Mouse (Mus musculus): ENCODE measurements at regions not wholly inside any gene's neighbourhood (a gene's known extent, or its start where the extent isn't known, plus 50 kb on each side); places are given as distances from the start of the nearest gene placed in this dataset.

GRCm38 (mm10) chr4:125439856-125440255 is 50.6 kb upstream of the Grik3 start:
- no peak for DNase-seq

GRCm38 (mm10) chr4:125437161-125437822 is 53.2 kb upstream of the Grik3 start:
- DNase-seq = no peak

- no peak for DNase-seq
Observed at GRCm38 (mm10) chr4:125433511-125433910, 57.0 kb upstream of the Grik3 start.

- DNase-seq = no peak
Observed at GRCm38 (mm10) chr4:125431648-125432047, 58.9 kb upstream of the Grik3 start.

GRCm38 (mm10) chr4:125430845-125431244 is 59.7 kb upstream of the Grik3 start:
- DNase-seq = no peak

- DNase-seq = no peak
Observed at GRCm38 (mm10) chr4:125428736-125429135, 61.8 kb upstream of the Grik3 start.

- no peak for DNase-seq
Observed at GRCm38 (mm10) chr4:125420561-125421241, 69.8 kb upstream of the Grik3 start.

GRCm38 (mm10) chr4:125419491-125420255 is 70.8 kb upstream of the Grik3 start:
- no peak for DNase-seq

- DNase-seq = no peak
Observed at GRCm38 (mm10) chr4:125415308-125415707, 75.2 kb upstream of the Grik3 start.

- DNase-seq = peak; percentile 58
Observed at GRCm38 (mm10) chr4:125413833-125414719, 76.4 kb upstream of the Grik3 start.

- DNase-seq = no peak
Observed at GRCm38 (mm10) chr4:125410736-125411441, 79.6 kb upstream of the Grik3 start.

- DNase-seq = no peak
Observed at GRCm38 (mm10) chr4:125399376-125400112, 91.0 kb upstream of the Grik3 start.

GRCm38 (mm10) chr4:125397007-125397461 is 93.5 kb upstream of the Grik3 start:
- DNase-seq = no peak

GRCm38 (mm10) chr4:125391269-125391668 is 99.2 kb upstream of the Grik3 start:
- DNase-seq = no peak

- DNase-seq = no peak
Observed at GRCm38 (mm10) chr4:125385811-125386210, 104.7 kb upstream of the Grik3 start.

- no peak for DNase-seq
Observed at GRCm38 (mm10) chr4:125364011-125364410, 126.5 kb upstream of the Grik3 start.

- no peak for DNase-seq
Observed at GRCm38 (mm10) chr4:125361611-125362520, 128.6 kb upstream of the Grik3 start.

GRCm38 (mm10) chr4:125358356-125358755 is 132.1 kb upstream of the Grik3 start:
- DNase-seq = no peak

GRCm38 (mm10) chr4:125356441-125356840 is 134.1 kb upstream of the Grik3 start:
- DNase-seq = no peak

- no peak for DNase-seq
Observed at GRCm38 (mm10) chr4:125354742-125355141, 135.8 kb upstream of the Grik3 start.

All from adrenal gland, postnatal 10 days (tissue).